Mouse (Mus musculus) layer of hippocampus, adult 2 months (tissue): ENCODE measurements around the gene Tm2d3. TPM values are rescaled to one million over a fixed set of nuclear protein-coding genes. Genes with fewer than 3 reads are reported as not detected.

Source experiments
- DNase-seq, 2 experiments: peaks; one replicate each; pipeline ENCODE4 v3.0.0; 2022; ENCODE audit warnings: low spot score in 2 of 2
- H3K27ac ChIP-seq: fragments of 200-600 bp; 2 replicates; pipeline ENCODE4 v1.8.1; 2022
- H3K4me3 ChIP-seq: fragments of 200-600 bp; 2 replicates; pipeline ENCODE4 v1.8.1; 2022; ENCODE audit warnings: mild to moderate bottlenecking
- CTCF ChIP-seq: fragments of 200-600 bp; conservative IDR thresholded peaks from 2 replicates; pipeline ENCODE4 v1.8.1; 2022; ENCODE audit warnings: antibody characterized with exemption, mild to moderate bottlenecking, moderate library complexity
- long read RNA-seq, 2 experiments: library from polyadenylated mRNA; stranded (forward); transcript quantifications; one replicate each; pipeline ENCODE4 v2.0.0; 2021; ENCODE audit warnings: borderline mapping rate in 2 of 2
- total RNA-seq, 2 experiments: library from RNA; stranded (reverse); gene quantifications; 2 replicates each; pipeline ENCODE4 v1.2.3; 2021

Tm2d3 gene
- 10 to 100 TPM; 41.3 to 48.2 TPM for total RNA-seq
- long read RNA-seq, experiment 1, transcript Tm2d3-201 (5 exons, 908 nt), result major isoform, 23 of 31 reads
- long read RNA-seq, experiment 1, partial matches to known transcripts, result 3 of 31 reads
- long read RNA-seq, experiment 1, other reads (novel, unspliced or antisense), result 5 of 31 reads
- long read RNA-seq, experiment 2, transcript Tm2d3-201 (5 exons, 908 nt), result major isoform, 31 of 37 reads
- long read RNA-seq, experiment 2, partial matches to known transcripts, result 0 of 37 reads
- long read RNA-seq, experiment 2, other reads (novel, unspliced or antisense), result 5 of 37 reads

DNA sequence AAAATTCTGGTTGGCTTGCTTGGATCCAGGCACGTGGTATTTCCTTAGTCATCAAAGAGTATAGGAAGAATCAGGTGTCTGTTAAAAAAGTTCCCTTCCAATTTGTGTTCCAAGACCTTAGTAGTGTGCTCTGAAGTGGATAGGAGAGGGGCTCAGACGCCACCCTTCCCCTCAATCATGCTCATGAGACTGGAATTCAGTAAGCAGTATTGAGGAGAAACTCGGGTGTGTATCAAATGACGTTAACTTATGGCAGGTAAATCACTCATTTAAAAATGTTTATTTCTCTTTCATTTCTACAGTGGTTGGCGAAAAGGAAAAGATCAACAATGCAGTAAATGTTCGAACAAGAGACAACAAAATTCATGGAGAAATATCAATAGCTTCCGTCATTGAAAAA is at the start of gene Tm2d3:
TSS of gene Tm2d3 (plus strand) at position 301 of the 400 bp plus-strand sequence.
- no peak for DNase-seq
- H3K4me3 ChIP-seq, result no peak within 1 kb of the TSS
- TF ChIP-seq CTCF, result no peak
- H3K27ac ChIP-seq, result no peak within 1 kb of the TSS

DNA sequence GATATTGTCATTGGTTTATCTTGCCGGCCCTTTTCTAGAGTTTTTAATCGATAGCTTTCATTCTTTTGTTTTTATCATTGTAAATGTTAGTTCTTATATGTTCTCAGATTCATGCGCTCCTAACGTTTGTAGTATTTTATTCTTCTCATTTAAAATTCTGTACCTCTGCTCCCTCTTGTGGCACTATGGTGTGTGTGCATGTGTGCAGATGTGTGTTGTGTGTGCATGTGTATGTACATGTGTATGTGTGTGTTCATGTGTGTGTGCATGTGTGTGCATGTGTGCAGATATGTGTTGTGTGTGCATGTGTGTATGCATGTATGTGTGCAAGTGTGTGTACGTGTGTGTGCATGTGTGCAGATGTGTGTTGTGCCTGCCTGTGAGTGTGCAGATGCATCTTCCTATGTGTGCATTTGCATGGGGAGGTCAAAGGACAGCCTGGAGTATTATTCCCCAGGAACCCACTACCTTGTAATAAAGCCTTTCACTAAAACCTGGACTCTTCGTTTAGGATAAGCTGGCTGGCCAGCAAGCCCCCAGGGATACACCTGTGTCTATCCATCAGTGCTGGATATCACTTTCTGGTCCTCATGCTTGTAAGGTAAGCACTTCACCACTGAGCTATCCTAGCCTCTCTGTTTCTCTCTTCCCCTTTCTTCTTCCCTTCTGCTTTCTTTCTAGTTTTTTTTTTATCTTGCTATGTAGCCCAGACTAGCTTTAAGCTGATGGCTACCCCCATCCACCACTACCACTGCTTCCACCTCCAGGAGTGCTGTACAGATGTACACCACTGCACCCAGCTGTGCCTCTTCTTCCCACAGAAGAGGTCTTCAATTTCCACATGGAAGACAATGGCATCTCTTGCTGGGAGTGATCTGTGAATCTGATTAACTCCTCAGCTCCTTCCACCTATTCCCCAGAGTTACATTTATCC is 48.3 kb upstream of the Tm2d3 start:
- TF ChIP-seq CTCF, result peak; percentile 79
- Histone ChIP-seq H3K4me3 (no peak overlapping the region), H3K27ac (no peak overlapping the region)
- DNase-seq, result no peak

DNA sequence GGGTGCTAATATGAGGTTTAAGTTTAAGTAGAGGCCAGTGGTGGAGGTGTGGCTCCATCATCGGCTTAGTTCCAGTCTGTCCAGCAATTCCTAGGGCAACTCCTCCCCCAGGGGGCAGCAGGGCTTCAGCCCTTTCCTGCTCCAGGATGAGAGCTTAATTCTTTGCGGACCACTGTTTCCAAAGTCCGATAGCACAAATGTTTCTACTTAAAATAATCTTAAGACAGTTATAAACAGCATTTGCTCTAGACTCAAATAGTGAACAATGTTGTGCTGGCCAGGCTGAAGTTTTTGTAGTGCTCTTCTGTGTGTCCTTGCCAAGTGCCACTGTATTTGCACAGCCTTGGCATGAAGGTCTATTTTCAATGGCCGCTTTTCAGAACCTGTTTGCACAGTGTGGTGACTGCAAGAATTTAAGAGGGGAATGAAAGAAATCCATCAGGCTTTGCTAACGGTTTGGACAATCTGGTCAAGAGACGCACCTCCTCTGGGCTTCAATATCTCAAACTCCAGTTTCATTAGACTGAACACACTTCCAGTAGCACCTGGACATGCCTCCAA is 47.0 kb upstream of the Tm2d3 start:
- peak overlapping the region; percentile 79 for H3K4me3 ChIP-seq
- H3K27ac ChIP-seq, result peak overlapping the region; percentile 68
- no peak for DNase-seq
- TF ChIP-seq CTCF, result no peak

DNA sequence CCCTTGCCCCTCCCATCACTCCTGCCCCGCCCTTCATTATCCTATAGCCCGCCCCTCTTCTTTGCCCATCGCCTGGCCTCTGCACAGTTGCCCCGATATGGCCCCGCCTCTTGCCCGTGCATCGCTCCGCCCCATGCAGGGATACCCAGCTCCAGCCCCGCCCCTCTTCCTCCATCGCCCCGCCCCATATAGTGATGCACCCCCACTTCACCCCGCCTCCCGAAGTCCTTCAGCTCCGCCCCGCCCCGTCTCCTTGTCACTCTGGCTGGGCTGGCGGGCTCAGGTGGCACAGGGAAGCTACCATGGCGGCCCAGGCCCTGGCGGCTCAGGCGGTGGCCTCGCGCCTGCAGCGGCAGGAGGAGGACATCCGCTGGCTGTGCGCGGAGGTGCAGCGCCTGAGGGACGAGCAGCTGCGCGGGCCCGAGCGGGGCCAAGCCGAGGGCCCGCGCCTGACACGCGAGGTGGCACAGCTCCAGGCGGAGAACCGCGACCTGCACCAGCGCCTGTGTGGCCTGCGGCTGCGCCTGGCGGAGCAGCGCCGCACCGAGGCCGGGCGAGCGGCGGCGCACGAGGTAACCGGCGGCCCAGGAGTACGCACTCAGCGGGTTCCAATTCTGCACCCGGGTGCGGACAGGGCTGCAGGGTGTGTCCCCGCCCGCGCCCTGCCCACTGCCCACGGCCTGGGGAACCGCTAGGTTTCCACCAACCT is 46.2 kb upstream of the Tm2d3 start, which contains the start of gene Tarsl2:
TSS of gene Tarsl2 (plus strand) at position 256 of the 709 bp plus-strand sequence.
- DNase-seq, result peak; percentile 96
- TF ChIP-seq CTCF, result peak; percentile 66
- peak within 1 kb of the TSS; percentile 96 for H3K27ac ChIP-seq
- peak within 1 kb of the TSS; percentile 79 for H3K4me3 ChIP-seq

DNA sequence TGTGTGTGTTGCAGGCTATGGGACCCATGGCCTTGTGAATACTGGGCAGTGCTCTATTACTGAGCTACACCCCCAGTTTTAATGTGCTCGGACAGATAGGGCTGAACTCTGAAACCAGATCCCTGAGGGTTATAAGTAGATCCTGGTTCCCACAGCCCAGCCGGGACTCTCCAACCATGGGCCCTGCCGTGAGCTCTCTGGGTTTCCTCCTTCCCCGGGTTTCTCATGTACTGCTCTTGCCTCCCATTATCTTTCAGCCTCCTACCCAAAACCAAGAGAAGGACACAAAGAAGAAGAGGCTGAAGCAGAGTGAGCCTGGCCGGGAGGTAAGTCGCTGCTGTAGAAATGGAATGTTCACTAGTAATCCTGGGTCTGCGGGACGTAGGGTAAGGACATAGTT is 45.0 kb upstream of the Tm2d3 start:
- H3K27ac ChIP-seq, result no peak overlapping the region
- H3K4me3 ChIP-seq, result no peak overlapping the region
- no peak for DNase-seq
- TF ChIP-seq CTCF, result no peak

DNA sequence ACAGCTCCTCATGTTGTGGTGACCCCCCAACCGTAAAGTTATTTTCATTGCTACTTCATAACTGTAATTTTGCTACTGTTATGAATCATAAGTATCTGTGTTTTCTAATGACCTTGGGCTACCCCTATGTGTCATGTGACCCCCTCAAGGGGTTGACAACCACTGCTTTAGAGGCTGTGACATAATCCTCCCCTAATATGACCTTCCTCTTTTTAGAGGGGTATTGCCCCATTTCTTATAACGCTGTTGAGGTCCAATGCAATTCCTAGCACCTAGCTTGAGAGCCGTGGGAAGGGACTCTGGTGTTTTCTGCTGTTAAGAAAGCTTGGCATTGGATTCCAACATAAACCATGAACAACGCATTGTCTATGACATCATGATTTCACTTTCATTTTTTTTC is 40.3 kb upstream of the Tm2d3 start:
- no peak overlapping the region for H3K27ac ChIP-seq
- TF ChIP-seq CTCF, result no peak
- no peak overlapping the region for H3K4me3 ChIP-seq
- no peak for DNase-seq

DNA sequence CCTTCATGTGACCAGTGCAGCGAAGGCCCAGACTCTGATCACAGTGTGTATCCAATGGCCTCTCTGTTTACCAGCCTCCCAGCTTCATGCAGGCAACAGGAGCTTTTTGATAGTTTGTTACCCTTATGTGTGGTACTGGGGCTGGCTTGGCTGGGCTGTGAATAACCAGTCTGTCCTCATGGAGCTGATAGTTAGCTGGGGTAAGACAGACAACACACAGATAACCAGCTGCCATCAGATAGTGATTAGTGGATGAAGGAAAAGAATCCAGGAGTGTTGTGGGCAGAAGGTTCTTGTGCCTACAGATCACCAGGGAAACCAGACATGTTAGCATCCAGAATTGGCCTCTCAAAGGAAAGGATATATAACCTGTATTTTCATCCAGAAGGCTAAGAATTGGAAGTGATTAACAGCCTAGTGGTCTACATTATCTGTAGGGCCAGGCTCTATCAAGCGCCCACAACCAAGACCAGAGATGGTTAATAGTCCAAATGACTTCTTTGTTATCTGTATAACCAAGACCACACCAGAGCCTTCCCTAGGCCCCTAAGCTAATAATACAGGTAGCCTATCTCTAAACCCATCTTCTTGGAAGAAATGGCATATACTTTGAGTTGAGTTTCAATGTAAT is 33.4 kb upstream of the Tm2d3 start:
- no peak overlapping the region for H3K27ac ChIP-seq
- no peak for DNase-seq
- no peak for TF ChIP-seq CTCF
- H3K4me3 ChIP-seq, result no peak overlapping the region

DNA sequence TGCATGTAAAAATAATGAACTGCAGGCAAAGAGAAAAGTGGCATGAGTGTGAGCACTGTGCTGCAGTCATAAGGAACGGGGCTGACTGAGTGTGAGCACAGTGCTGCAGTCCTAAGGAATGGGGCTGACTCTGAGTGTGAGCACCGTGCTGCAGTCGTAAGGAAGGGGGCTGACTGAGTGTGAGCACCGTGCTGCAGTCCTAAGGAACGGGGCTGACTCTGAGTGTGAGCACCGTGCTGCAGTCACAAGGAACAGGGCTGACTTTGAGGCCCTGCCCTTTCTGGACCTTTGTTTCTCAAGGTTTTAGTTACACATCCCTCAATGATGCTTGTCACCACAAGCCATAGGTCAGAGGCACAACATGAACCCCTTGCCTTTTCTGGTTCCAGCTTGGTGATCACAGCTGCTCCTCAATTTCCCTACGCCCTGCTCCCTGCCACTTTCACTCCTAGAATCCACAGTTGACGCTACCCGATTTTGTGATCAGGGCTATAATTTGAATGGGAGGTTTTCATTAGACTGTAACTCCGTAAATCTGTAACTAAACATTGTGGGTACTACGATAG is 27.7 kb upstream of the Tm2d3 start:
- no peak overlapping the region for H3K4me3 ChIP-seq
- TF ChIP-seq CTCF, result no peak
- no peak for DNase-seq
- H3K27ac ChIP-seq, result no peak overlapping the region

DNA sequence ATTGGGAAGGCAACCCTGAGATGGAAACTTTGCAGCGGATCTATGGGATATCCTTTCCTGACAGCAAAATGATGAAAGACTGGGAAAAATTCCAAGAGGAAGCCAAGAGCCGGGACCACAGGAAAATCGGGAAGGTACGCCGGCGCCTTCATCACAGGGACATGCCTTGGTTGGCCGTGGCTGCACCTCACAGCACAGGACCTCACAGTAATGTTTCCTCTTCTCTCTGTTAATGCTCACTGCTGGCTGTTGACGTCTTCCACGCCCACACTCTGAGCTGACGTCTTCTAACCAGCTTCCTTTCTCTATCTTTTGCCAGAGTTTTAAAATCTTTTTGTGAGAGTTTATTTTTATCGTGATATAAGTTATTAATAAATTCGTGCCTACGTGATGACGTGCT is 27.1 kb upstream of the Tm2d3 start:
- no peak for DNase-seq
- Histone ChIP-seq H3K27ac (no peak overlapping the region), H3K4me3 (no peak overlapping the region)
- TF ChIP-seq CTCF, result no peak

DNA sequence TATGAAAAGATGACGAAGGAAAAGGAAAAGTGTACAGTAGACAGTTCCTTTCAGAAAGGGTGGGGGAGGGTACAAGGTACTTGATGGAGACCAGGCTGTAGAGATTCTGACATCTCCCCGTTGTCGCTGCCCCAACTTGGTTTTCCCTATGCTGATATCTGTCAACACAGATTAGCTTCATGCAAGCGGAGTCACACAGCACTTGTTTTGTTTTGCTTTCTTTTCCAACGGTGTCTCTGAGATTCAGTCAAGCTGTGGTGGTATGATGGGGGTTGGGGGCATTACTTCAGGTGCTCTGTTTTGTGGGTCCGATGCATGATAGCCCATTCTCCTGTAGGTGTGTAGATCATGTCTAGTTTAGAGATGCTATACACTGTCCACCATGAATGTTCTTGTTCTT is 23.5 kb upstream of the Tm2d3 start:
- TF ChIP-seq CTCF, result no peak
- no peak for DNase-seq
- Histone ChIP-seq H3K27ac (no peak overlapping the region), H3K4me3 (no peak overlapping the region)

DNA sequence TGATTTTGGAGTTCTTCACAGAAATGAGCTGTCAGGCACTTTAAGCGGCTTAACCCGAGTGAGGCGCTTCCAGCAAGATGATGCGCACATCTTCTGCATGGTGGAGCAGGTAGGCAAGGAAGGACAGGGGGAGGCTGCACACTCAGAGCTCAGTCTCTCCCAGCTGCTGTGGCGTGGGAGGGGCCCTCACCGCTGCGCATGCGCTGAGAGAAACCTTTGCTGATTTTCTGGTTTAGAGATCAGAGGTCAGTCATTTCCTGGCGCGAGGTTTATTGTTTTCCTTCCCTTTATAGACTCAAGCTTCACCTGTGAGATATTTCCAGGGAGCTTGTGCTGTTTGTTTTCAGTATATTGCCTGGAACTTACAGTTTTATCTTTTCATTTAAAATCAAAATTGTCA is 12.9 kb upstream of the Tm2d3 start:
- Histone ChIP-seq H3K4me3 (no peak overlapping the region), H3K27ac (no peak overlapping the region)
- no peak for DNase-seq
- TF ChIP-seq CTCF, result no peak
